Mouse (Mus musculus): ENCODE measurements around the gene Wfs1. TPM values are rescaled to one million over a fixed set of nuclear protein-coding genes. Genes with fewer than 3 reads are reported as not detected.
A peak's percentile ranks its signal among the peaks of the same experiment; 100 is the strongest.

Wfs1 gene
- polyA plus RNA-seq, 1 experiment from 2014 or later = 6.5 TPM

DNA sequence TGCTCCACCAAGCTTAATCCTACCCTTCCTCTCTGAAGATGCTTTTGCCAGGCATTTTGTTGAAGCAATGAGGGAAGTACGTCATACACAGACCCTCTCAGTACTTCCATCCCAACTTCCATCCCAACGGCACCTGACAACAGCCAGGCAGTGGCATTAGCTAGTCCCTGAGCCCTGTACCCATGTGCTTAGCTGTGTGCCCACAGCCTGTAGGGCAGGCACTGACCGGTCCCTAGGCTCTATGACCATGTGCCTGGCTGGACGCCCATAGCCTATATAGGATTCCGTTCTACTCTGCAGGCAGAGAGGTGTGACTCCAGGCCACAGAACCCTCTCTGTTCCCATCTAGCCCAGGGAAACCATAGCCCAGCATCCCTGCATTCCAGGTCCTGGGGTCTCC, 51.0 kb downstream of the Wfs1 start:
- WGBS = 90% methylated on average over 5 of the region's 5 CpGs
- ATAC-seq (no peak), DNase-seq (ENCODE audit: low spot score) (no peak)
- no peak for TF ChIP-seq CTCF (IDR thresholded peaks at IDR 0.05)
- TF ChIP-seq EP300 (IDR thresholded peaks at IDR 0.05) = no peak
- no peaks in the 10 kb centered on the region for H3K36me3 ChIP-seq (ENCODE audit: insufficient read depth, low read length)
- H3K9ac ChIP-seq (replicated peaks; ENCODE audit: low read depth) = no peak overlapping the region
- no peaks in the 10 kb centered on the region for H3K27me3 ChIP-seq (replicated peaks; ENCODE audit: insufficient read depth, low read length)
- H3K4me1 ChIP-seq (ENCODE audit: insufficient read depth, low read depth, low read length) = no peaks in the 10 kb centered on the region
- H3K4me2 ChIP-seq (replicated peaks; ENCODE audit: low read depth, low read length) = no peak overlapping the region
- H3K27ac ChIP-seq (ENCODE audit: low read length) = no peak overlapping the region
- no peaks in the 10 kb centered on the region for H3K9me3 ChIP-seq (ENCODE audit: low read length)
- no peak overlapping the region for H3K4me3 ChIP-seq (ENCODE audit: low read depth, low read length)

- ATAC-seq (no peak), DNase-seq (ENCODE audit: low spot score) (no peak)
- Histone ChIP-seq H3K27me3 (replicated peaks; ENCODE audit: insufficient read depth, low read length) (no peaks in the 10 kb centered on the region), H3K9me3 (ENCODE audit: low read length) (no peaks in the 10 kb centered on the region), H3K36me3 (ENCODE audit: insufficient read depth, low read length) (no peaks in the 10 kb centered on the region), H3K4me2 (replicated peaks; ENCODE audit: low read depth, low read length) (no peak overlapping the region), H3K9ac (replicated peaks; ENCODE audit: low read depth) (no peak overlapping the region), H3K4me3 (ENCODE audit: low read depth, low read length) (no peak overlapping the region), H3K27ac (ENCODE audit: low read length) (no peak overlapping the region), H3K4me1 (ENCODE audit: insufficient read depth, low read depth, low read length) (no peaks in the 10 kb centered on the region)
- TF ChIP-seq EP300 (IDR thresholded peaks at IDR 0.05) (no peak), CTCF (IDR thresholded peaks at IDR 0.05) (no peak)
- WGBS = 63% methylated on average over 7 of the region's 7 CpGs
Measured at GRCm38 (mm10) chr5:36936548-36936947, 52.5 kb downstream of the Wfs1 start.

DNA sequence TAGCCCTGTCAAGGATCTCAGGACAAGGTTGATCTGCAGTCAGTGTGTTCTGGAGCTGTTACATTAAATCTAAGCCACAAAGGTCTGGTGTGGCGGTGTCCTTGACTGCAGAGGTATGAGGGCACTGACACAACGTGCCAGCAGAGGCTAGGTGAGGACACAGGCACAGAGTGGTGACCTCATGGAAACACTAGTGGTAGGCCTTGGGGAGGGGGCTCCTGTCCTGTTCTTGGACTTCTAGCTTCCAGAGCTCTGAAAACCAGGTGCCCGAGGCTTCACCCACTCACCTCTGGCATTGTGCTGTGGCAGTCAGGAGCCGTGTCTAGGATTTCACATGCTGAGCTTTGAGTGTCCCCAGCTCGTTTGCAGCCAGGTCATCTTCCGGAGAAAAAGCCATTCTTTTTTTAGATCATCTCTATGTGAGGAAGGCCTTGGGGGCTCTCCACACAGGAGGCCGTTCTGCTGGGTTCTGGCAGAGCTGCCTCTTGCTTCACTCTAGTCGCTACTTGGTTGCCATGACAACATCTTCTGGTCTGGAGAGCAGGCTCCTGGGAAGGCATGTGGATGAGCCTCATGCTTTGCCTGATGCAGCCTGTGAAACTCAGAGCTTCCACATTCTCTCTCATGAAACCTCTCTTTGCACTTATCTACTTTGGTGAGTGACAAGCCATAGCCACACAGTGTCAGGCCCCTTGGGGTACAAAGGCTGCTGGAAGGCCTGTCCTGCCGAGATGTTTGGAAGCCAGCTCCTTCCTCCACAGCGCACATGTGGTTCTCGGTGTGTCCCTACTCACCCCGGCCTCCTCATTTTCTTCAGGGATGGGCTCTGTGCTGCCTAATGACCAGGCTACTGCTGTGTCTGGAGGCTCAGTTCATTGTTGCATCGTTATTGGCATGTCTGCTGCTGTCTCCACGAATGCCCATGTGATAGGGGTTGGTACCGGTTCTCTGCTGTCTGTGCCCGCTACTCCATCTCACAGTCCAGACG, 53.2 kb downstream of the Wfs1 start:
- no peaks in the 10 kb centered on the region for H3K36me3 ChIP-seq (ENCODE audit: insufficient read depth, low read length)
- no peaks in the 10 kb centered on the region for H3K9me3 ChIP-seq (ENCODE audit: low read length)
- WGBS = 59% methylated on average over 17 of the region's 17 CpGs
- ATAC-seq (no peak), DNase-seq (ENCODE audit: low spot score) (peak; percentile 30)
- H3K9ac ChIP-seq (replicated peaks; ENCODE audit: low read depth) = no peak overlapping the region
- TF ChIP-seq EP300 (IDR thresholded peaks at IDR 0.05) (no peak), CTCF (IDR thresholded peaks at IDR 0.05) (no peak)
- H3K27me3 ChIP-seq (replicated peaks; ENCODE audit: insufficient read depth, low read length) = no peaks in the 10 kb centered on the region
- no peak overlapping the region for H3K27ac ChIP-seq (ENCODE audit: low read length)
- H3K4me3 ChIP-seq (ENCODE audit: low read depth, low read length) = no peak overlapping the region
- H3K4me2 ChIP-seq (replicated peaks; ENCODE audit: low read depth, low read length) = no peak overlapping the region
- H3K4me1 ChIP-seq (ENCODE audit: insufficient read depth, low read depth, low read length) = no peaks in the 10 kb centered on the region

DNA sequence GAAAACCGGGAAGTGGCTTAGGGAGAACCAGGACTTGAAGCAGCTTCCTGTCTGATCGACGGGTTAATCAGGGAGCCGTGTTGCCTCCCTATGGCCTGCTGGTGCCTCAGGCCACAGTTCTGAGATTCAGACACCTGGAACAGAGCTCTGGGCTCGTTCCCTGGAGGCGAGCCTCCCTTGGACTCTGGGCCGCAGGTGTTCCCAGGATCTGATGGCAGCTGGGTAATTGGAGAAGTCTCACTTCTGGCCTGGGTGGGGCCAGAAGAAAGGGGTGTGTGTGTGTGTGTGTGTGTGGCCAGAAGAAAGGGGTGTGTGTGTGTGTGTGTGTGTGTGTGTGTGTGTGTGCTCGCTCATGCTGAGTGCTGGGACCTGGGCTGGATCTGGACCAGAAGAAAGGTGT, 55.6 kb downstream of the Wfs1 start:
- Histone ChIP-seq H3K4me3 (ENCODE audit: low read depth, low read length) (no peak overlapping the region), H3K4me2 (replicated peaks; ENCODE audit: low read depth, low read length) (no peak overlapping the region), H3K27ac (ENCODE audit: low read length) (no peak overlapping the region), H3K36me3 (ENCODE audit: insufficient read depth, low read length) (no peaks in the 10 kb centered on the region), H3K27me3 (replicated peaks; ENCODE audit: insufficient read depth, low read length) (no peaks in the 10 kb centered on the region), H3K9me3 (ENCODE audit: low read length) (no peaks in the 10 kb centered on the region), H3K4me1 (ENCODE audit: insufficient read depth, low read depth, low read length) (no peaks in the 10 kb centered on the region), H3K9ac (replicated peaks; ENCODE audit: low read depth) (no peak overlapping the region)
- TF ChIP-seq CTCF (IDR thresholded peaks at IDR 0.05) (no peak), EP300 (IDR thresholded peaks at IDR 0.05) (no peak)
- no peak for DNase-seq (ENCODE audit: low spot score)
- WGBS = 49% methylated on average over 8 of the region's 8 CpGs
- no peak for ATAC-seq

- no peak overlapping the region for H3K4me3 ChIP-seq (ENCODE audit: low read depth, low read length)
- DNase-seq (ENCODE audit: low spot score) (no peak), ATAC-seq (no peak)
- H3K4me1 ChIP-seq (ENCODE audit: insufficient read depth, low read depth, low read length) = no peaks in the 10 kb centered on the region
- H3K4me2 ChIP-seq (replicated peaks; ENCODE audit: low read depth, low read length) = no peak overlapping the region
- 63% methylated on average over 3 of the region's 3 CpGs for WGBS
- no peak overlapping the region for H3K27ac ChIP-seq (ENCODE audit: low read length)
- no peak overlapping the region for H3K9ac ChIP-seq (replicated peaks; ENCODE audit: low read depth)
- no peaks in the 10 kb centered on the region for H3K36me3 ChIP-seq (ENCODE audit: insufficient read depth, low read length)
- TF ChIP-seq CTCF (IDR thresholded peaks at IDR 0.05) (no peak), EP300 (IDR thresholded peaks at IDR 0.05) (no peak)
- H3K27me3 ChIP-seq (replicated peaks; ENCODE audit: insufficient read depth, low read length) = no peaks in the 10 kb centered on the region
- H3K9me3 ChIP-seq (ENCODE audit: low read length) = no peaks in the 10 kb centered on the region
Measured at GRCm38 (mm10) chr5:36929376-36929775, 59.6 kb downstream of the Wfs1 start.

DNA sequence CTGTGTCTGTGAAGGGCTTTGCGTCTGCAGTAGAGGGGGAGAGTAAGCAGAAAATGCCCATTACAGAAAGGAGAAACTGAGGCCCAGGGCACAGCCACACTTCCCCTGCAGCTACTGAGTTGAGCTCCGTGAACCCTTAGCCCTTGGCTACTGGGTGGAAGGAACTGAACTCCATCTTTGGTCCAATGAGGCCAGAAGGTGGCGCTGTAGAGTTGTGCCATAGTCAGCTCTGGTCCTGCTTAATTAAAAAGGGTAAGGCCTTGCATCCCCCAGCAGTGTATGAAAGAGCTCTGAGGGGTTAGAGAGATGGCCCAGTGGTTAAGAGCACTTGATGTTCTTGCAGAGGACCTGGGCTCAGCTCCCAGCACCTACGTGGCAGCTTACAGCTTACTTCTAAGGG, 60.3 kb downstream of the Wfs1 start:
- no peaks in the 10 kb centered on the region for H3K27me3 ChIP-seq (replicated peaks; ENCODE audit: insufficient read depth, low read length)
- DNase-seq (ENCODE audit: low spot score) (no peak), ATAC-seq (no peak)
- no peak overlapping the region for H3K27ac ChIP-seq (ENCODE audit: low read length)
- 45% methylated on average over 4 of the region's 4 CpGs for WGBS
- H3K36me3 ChIP-seq (ENCODE audit: insufficient read depth, low read length) = no peaks in the 10 kb centered on the region
- H3K9me3 ChIP-seq (ENCODE audit: low read length) = no peaks in the 10 kb centered on the region
- no peak overlapping the region for H3K4me2 ChIP-seq (replicated peaks; ENCODE audit: low read depth, low read length)
- no peaks in the 10 kb centered on the region for H3K4me1 ChIP-seq (ENCODE audit: insufficient read depth, low read depth, low read length)
- no peak overlapping the region for H3K4me3 ChIP-seq (ENCODE audit: low read depth, low read length)
- no peak overlapping the region for H3K9ac ChIP-seq (replicated peaks; ENCODE audit: low read depth)
- TF ChIP-seq EP300 (IDR thresholded peaks at IDR 0.05) (no peak), CTCF (IDR thresholded peaks at IDR 0.05) (0 out of 2 replicates have a peak, but pooled peaks have one; percentile 12)
